Mouse (Mus musculus): Measurements from ENCODE around the gene Kcnd2.
A peak's percentile ranks its signal among the peaks of the same experiment; 100 is the strongest.
"Not testable (repeated sequence)": the region's sequence is repeated elsewhere in the genome, so short reads cannot be mapped to it uniquely, and the experiment has no call there.

Gene Kcnd2

DNA sequence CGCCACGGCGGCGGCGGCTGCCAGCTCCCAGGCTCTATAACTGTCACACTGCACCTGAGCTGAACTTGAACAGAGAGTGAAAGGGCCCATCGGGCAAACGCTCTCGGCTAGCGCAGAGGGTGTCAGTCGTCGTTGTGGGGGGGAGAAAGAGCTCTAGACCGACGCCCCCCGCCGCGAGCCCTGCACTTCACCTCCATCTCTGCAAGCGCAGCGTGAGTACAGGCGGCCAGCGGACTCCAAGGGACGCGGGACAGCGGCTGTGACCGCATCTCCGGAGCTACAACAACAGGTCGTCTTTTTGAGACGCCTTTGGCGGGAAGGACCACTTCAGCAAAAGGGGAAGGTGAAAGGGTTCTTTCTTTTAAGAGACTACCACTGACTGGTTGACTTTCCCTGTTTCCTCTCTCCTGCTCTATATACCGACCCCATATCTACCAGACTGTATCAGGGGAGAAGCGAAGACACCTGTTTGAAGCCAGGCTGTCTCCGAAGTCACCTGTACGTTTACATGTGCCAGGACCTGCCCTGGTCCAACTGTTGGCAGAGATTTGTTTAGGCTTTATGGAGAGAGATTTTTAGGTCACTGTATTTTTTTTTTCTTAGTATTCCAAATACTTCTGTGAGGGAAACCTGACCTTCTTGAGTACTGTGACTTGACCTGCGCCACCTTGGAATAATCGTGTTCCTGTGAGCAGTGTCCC lies at the start of gene Kcnd2:
Gene Kcnd2, plus strand, starts transcription at position 13 of the 701 bp plus-strand sequence.
- DNase-seq (ENCODE audit: low read depth): no peak

DNA sequence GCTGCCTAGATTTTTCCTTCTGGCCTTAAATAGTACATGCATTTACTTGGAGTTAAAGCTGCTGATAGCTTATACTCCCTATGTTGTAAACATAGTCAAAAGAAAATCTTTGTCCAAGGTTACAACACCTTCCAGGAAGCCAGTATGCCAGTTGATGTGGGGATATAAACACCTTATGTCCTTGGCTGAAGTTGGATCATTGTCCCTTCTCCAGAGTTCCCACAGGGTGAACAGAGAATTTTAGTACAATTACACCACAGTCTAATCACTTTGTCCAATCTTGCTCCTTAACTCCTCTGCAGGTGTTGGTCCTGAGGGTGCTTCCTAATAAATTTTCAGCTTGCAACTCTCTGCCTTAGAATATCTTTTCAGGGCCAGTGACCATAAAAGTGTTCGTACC lies 48.7 kb upstream of the Kcnd2 start:
- DNase-seq (ENCODE audit: low read depth): no peak

DNA sequence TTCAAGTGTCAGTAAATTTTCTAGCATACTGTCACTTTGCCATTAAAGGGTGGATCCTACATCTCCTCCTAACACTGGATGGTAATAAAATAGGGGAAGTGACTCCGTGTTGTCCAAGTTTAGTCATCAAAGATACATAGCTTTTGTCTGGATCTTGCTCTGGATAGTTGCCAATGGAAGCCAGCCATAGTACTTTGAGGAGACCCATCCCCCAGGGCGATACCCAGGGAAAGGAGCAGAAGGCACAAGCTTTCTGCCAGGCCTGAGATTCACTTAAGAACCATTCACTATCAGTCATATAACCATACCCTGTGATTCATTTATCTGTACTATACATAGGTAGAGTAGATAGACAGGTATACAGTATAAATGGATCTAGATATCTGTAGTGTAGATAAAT lies 20.0 kb upstream of the Kcnd2 start:
- no peak for DNase-seq (ENCODE audit: low read depth)

DNA sequence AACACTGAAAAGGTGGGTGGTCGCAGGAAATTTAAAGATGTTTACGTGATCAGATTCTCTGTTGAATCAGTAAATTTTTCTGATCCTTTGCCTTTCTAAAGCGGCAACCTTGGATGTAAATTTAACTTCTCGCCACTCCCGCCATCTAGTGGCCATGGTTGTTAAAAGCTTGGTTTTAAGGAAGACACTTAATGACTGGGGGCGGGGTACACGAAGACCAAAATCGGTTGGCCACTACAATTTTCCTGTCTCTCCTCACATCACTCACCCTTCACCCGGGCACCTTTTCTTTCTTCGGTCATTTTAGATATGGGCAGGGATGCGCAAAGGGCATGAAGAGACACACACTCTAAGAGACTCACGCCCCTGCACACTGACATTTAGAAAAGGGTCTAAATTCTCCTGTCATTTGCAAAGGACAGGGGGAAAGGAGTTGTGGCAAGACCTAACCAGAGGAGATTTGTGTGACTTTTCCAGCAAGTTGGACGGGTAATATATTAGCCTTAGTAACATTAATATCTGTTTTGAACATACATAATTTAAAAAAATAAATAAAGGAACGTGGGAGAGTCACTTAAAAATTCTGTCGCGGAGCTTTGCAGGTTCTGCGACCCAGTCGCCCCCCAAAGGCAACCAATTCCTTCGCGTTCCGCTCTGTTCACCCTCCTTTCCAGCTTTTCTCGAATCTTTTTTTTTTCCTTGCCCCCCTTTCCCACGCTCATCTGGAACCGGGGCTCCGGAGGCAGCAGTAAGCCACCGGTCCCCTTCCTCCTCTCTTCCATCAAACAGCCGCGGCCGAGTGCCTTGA lies 1.2 kb upstream of the Kcnd2 start:
- peak; percentile 22 for DNase-seq (ENCODE audit: low read depth)

GRCm38 (mm10) chr6:21214673-21215490 lies 421 bp upstream of the Kcnd2 start:
- DNase-seq (ENCODE audit: low read depth): no peak

DNA sequence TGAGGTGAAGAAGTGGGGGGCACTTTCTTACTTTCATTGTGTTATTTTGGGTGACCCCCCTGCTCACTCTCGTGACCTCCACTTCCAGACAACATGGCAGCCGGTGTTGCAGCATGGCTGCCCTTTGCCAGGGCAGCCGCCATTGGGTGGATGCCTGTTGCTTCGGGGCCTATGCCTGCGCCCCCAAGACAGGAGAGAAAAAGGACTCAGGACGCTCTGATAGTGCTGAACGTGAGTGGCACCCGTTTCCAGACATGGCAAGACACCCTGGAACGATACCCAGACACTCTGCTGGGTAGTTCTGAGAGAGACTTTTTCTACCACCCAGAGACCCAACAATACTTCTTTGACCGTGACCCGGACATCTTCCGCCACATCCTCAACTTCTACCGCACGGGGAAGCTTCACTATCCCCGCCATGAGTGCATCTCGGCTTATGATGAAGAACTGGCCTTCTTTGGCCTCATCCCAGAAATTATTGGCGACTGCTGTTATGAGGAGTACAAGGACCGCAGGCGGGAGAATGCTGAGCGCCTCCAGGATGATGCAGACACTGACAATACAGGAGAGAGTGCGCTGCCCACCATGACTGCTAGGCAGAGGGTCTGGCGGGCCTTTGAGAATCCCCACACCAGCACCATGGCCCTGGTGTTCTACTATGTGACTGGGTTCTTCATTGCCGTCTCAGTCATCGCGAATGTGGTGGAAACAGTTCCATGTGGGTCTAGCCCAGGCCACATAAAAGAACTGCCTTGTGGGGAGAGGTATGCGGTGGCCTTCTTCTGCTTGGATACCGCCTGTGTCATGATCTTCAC lies 1.1 kb downstream of the Kcnd2 start:
- no peak for DNase-seq (ENCODE audit: low read depth)

- DNase-seq (ENCODE audit: low read depth): no peak
Observed at GRCm38 (mm10) chr6:21217156-21217555, 1.9 kb downstream of the Kcnd2 start.

GRCm38 (mm10) chr6:21226124-21226523 lies 10.8 kb downstream of the Kcnd2 start:
- no peak for DNase-seq (ENCODE audit: low read depth)

DNA sequence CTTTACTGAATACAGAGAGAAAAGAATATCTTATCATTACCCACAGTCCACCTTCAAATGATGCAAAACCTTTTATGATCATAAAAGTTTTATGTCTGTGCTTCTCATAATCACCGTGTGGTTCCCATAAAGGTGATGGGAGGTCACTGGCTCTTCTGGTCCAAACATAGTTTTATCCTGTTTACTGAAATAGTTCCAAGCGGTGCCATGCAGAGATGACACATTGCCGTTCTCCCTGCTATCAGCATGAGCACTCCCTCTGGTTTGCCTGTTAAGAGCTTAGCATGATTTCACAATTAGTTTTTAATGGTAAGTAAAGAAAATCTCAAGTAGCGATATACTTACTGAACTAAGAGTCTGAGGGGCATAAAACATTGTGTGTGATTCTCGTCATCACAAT lies 43.7 kb downstream of the Kcnd2 start:
- no peak for DNase-seq (ENCODE audit: low read depth)

GRCm38 (mm10) chr6:21267897-21268296 lies 52.6 kb downstream of the Kcnd2 start:
- no peak for DNase-seq (ENCODE audit: low read depth)

GRCm38 (mm10) chr6:21277343-21277933 lies 62.1 kb downstream of the Kcnd2 start:
- DNase-seq (ENCODE audit: low read depth): no peak

GRCm38 (mm10) chr6:21304943-21305342 lies 89.6 kb downstream of the Kcnd2 start:
- DNase-seq (ENCODE audit: low read depth): no peak

DNA sequence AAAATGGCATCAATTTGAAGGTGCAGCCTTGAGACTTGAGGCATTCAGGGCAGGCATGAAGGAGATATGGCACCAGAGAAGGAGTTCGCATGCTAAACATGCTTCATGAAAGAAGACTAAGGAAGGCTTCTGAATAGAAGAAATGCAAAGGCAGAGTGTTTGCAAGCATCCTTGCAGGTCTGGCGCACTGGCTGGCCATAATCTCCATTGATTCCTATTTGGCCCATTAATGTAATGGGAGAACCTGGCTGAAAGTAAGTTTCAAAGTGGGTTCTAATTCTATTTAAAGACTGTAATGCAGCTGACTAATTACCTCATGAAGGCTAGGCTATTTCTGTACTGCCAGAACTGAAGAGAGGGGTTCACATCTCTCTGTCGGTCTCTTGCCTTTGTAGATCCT lies 94.9 kb downstream of the Kcnd2 start:
- DNase-seq (ENCODE audit: low read depth): no peak

DNA sequence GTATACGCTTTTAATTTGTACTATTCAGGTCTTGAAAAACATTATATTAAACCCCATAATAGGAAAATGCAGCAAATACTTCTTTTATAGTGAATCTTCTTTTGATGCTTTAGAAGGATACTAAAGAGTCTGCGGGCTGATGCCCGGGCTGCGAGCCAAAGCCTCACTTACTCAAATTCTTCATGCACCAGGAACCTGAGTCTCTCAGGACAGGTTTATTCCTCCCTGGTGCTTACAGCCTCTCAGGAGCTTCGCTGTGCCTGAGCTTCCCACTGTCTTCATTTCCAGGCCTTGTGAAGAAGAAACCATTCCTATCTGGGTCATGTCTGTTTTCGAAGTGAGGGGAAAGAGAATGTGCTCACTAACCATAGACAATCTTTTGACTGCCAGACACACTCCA lies 106.1 kb downstream of the Kcnd2 start:
- DNase-seq (ENCODE audit: low read depth): no peak

DNA sequence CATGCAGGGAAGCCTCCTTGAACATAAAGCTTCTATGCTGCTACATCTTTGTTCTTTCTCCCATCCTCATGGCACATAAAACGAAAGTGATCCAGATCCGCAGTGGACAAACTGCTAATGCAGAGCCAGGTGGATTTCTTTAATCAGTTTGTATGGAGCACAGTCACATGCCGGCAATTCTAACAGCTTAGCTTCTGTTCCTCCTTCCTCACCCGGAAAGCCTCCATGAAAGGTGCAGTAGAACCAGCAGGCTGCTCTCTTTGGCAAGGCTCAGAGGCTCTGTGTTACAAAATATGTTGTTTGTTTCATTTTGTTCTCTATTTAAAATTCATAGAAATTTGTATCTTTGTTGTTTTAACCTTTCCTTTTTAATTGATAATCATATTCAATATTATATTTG lies 106.9 kb downstream of the Kcnd2 start:
- DNase-seq (ENCODE audit: low read depth): no peak

DNA sequence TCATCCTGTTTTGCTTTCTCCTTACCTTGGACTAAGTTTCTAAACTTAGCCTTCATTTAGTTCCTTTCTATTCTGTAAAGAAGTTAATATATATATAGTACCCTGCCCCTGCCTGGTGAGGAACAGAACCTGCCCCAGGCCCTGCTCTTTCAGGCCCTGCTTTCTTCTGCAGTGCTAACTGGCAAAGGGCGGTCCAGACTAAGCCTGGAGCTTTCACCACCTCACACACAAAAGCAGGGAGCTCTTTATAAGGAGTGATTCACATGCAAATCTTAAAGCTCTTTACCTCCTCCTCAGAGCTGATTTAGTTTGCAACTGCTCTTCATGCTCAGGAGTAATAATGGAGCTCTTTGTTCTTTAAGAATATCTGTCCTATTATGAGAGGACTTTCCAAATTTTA lies 109.9 kb downstream of the Kcnd2 start:
- DNase-seq (ENCODE audit: low read depth): no peak

DNA sequence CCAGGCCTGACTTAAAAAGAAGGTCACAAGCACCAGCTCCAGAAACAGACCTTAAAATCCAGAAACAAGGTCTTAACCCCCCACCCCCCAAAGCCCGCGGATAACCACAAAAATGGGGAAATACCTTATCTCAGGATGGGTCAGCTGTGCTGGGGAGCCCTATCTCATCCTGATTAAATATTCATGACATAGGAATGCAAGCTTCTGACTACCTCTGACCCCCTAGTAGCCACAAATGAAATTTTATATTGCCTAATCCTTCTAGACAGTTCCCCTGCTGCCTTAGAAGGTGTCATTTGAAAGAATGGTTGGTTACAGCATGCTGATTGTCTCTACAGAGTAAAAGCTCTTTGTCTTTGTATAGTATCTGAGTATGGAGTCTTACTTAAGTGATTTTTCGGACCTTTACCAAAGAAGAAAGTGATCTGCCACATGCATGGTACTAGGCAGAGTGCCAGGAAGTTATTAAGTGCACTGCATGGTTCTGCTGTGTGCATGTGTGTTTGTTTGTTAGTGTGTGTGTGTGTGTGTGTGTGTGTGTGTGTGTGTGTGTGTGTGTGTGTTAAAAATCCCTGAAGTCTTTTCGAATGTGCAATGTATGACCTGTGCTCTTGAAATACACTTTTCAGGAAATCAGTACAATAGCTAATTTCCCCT lies 111.9 kb downstream of the Kcnd2 start:
- DNase-seq (ENCODE audit: low read depth): no peak

DNA sequence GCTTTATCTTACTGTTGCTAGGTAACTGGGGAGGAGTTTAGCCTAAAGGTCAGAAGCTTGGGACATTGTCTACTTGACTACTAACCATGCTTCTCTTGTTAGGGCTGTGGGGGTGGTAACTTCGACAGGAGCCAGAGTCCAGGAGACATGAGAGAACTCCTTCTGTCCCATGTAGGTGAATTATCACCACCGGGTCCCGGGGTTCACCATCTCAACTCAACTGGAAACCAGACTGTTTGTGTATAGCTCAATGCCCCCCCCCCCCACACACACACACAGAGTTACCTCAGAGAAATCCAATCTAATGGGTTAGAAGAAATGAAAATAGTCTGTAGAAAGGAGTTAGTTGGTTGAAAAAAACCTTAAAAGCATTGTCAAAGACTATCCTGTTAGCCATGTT lies 170.0 kb downstream of the Kcnd2 start:
- DNase-seq (ENCODE audit: low read depth): not testable (repeated sequence)

DNA sequence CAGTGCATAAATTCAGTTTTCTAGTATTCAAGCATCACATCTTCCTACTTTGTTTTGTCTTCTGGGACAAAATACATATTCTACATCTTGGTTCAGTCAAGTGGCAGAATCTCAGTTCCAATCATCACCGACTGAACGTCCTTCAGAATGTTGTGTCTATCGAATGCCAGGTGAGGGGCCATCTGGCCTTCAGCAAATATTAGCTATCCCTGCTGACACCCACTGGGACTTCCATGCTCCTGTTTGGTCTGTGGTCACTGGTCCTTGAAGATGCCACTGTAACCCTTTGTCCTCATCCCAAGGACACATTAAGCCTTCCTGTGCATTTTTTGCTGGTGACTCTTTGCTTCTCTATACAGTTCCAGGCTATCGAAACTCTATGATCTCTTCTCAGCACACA lies 176.5 kb downstream of the Kcnd2 start:
- no peak for DNase-seq (ENCODE audit: low read depth)

DNA sequence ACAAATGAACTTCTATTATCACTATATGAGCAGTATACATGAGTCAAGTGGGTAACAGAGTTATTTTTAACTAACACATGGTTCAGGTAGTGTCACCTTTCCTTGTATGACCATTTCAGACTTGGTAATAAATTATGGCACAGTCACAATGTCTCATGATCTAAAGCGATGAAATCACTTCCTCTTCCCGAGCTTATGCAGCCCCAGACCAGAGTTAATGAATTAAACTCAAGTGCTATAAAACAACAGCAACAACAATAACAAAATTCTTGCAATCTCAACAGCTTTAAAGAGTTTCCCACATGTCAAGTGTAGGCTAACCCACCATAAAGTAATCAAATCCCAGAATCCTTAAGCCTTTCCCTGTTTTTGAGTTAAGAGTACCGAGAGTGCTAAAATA lies 198.4 kb downstream of the Kcnd2 start:
- DNase-seq (ENCODE audit: low read depth): no peak

- no peak for DNase-seq (ENCODE audit: low read depth)
Observed at GRCm38 (mm10) chr6:21418246-21418645, 202.9 kb downstream of the Kcnd2 start.

Measured in induced T-regulatory cell, adult 2 months (primary cell).